Mouse (Mus musculus) midbrain, postnatal 0 days (tissue): ENCODE measurements at regions not wholly inside any gene's neighbourhood (a gene's known extent, or its start where the extent isn't known, plus 50 kb on each side); places are given as distances from the start of the nearest gene placed in this dataset.

Experiments
- ATAC-seq: fragments of 200-750 bp; cut with Nextera tagmentation; 2 replicates; pipeline ENCODE4 v1.8.0; 2017; ENCODE audit warnings: moderate number of reproducible peaks, mild to moderate bottlenecking, moderate TSS enrichment, moderate library complexity; ENCODE audit not compliant: low FRiP score
- DNase-seq: peaks from one replicate; pipeline ENCODE4 v3.0.0-alpha.2; 2015; ENCODE audit warnings: low spot score
- H3K27ac ChIP-seq: fragments of 300-500 bp; sonication (generic); 2 replicates; pipeline ENCODE4 v1.5.1; 2014; ENCODE audit warnings: low read depth, mild to moderate bottlenecking, low read length, mixed read lengths
- H3K27me3 ChIP-seq: fragments of 300-500 bp; sonication (generic); 2 replicates; pipeline ENCODE4 v1.6.1; 2014; ENCODE audit warnings: low read length, control low read depth, mixed read lengths; ENCODE audit not compliant: insufficient read depth
- H3K36me3 ChIP-seq: fragments of 300-500 bp; sonication (generic); 2 replicates; pipeline ENCODE4 v1.6.1; 2014; ENCODE audit warnings: low read length, control low read depth, mixed read lengths; ENCODE audit not compliant: insufficient read depth
- H3K4me1 ChIP-seq: fragments of 300-500 bp; sonication (generic); 2 replicates; pipeline ENCODE4 v1.6.1; 2014; ENCODE audit warnings: mild to moderate bottlenecking, control low read depth, antibody characterized with exemption, low read length, mixed read lengths; ENCODE audit not compliant: insufficient read depth
- H3K4me2 ChIP-seq: fragments of 300-500 bp; sonication (generic); 2 replicates; pipeline ENCODE4 v1.6.1; 2014; ENCODE audit warnings: low read depth, mild to moderate bottlenecking, low read length, mixed read lengths; ENCODE audit not compliant: poor library complexity, severe bottlenecking
- H3K4me3 ChIP-seq: fragments of 300-500 bp; sonication (generic); 2 replicates; pipeline ENCODE4 v1.5.1; 2014; ENCODE audit warnings: low read depth, mild to moderate bottlenecking, low read length, moderate library complexity
- H3K9ac ChIP-seq: fragments of 300-500 bp; sonication (generic); replicated peaks from 2 replicates; pipeline ENCODE4 v1.6.1; 2014; ENCODE audit warnings: mild to moderate bottlenecking, low read length, moderate library complexity, mixed read lengths; ENCODE audit not compliant: poor library complexity, severe bottlenecking
- H3K9me3 ChIP-seq: fragments of 300-500 bp; sonication (generic); 2 replicates; pipeline ENCODE4 v1.6.1; 2016; ENCODE audit warnings: low read length, control low read depth
- CTCF ChIP-seq: IDR thresholded peaks from 2 replicates; pipeline ENCODE4 v1.5.1; 2016; ENCODE audit warnings: antibody characterized with exemption, mild to moderate bottlenecking
- WGBS: fragments of 180-500 bp; shearing (Covaris S2); extraction: QIAGEN DNeasy Blood & Tissue Kit; methylation state at CpG from one replicate; pipeline ENCODE4 v1.1.7; 2014; 5-methylcytosine and 5-hydroxymethylcytosine counted together

- ATAC-seq (peak; percentile 59; the same call in 1 of the 2 replicates), DNase-seq (peak; percentile 32)
- Histone ChIP-seq H3K27ac (0 out of 2 replicates have a peak overlapping the region, but pooled peaks have one; percentile 7), H3K4me3 (no peak overlapping the region), H3K4me2 (peak overlapping the region; percentile 28), H3K9ac (no peak overlapping the region), H3K36me3 (no peaks in the 10 kb centered on the region), H3K4me1 (no peaks in the 10 kb centered on the region), H3K9me3 (no peaks in the 10 kb centered on the region), H3K27me3 (peaks cover 18% of the 10 kb centered on the region)
- 8% methylated on average over 22 of the region's 22 CpGs for WGBS
- no peak for TF ChIP-seq CTCF
These were observed 155.1 kb downstream of the Insig2 start for GRCm38 (mm10) chr1:121177136-121177907.

GRCm38 (mm10) chr1:121177908-121178311 lies 154.5 kb downstream of the Insig2 start:
- TF ChIP-seq CTCF, result no peak
- Histone ChIP-seq H3K36me3 (no peaks in the 10 kb centered on the region), H3K4me3 (no peak overlapping the region), H3K27me3 (peaks cover 18% of the 10 kb centered on the region), H3K9me3 (no peaks in the 10 kb centered on the region), H3K4me2 (peak overlapping the region; percentile 28), H3K27ac (0 out of 2 replicates have a peak overlapping the region, but pooled peaks have one; percentile 7), H3K4me1 (no peaks in the 10 kb centered on the region), H3K9ac (no peak overlapping the region)
- DNase-seq (no peak), ATAC-seq (0 out of 2 replicates have a peak, but pooled peaks have one; percentile 3)
- 2% methylated on average over 31 of the region's 31 CpGs for WGBS

- Histone ChIP-seq H3K4me2 (no peak overlapping the region), H3K4me1 (no peaks in the 10 kb centered on the region), H3K27ac (no peak overlapping the region), H3K27me3 (peaks cover 18% of the 10 kb centered on the region), H3K9me3 (no peaks in the 10 kb centered on the region), H3K4me3 (no peak overlapping the region), H3K9ac (no peak overlapping the region), H3K36me3 (no peaks in the 10 kb centered on the region)
- DNase-seq (no peak), ATAC-seq (no peak)
- TF ChIP-seq CTCF, result no peak
- WGBS, result 6% methylated on average over 17 of the region's 17 CpGs
These were observed 153.7 kb downstream of the Insig2 start for GRCm38 (mm10) chr1:121178611-121179245.

- Histone ChIP-seq H3K9ac (no peak overlapping the region), H3K9me3 (no peaks in the 10 kb centered on the region), H3K4me2 (peak overlapping the region; percentile 7; the same call in 1 of the 2 replicates), H3K4me1 (no peaks in the 10 kb centered on the region), H3K27me3 (peaks cover 10% of the 10 kb centered on the region), H3K27ac (no peak overlapping the region), H3K36me3 (no peaks in the 10 kb centered on the region), H3K4me3 (no peak overlapping the region)
- ATAC-seq, result peak; percentile 55; the same call in 1 of the 2 replicates
- 15% methylated on average over 20 of the region's 20 CpGs for WGBS
- peak; percentile 94 for DNase-seq
- peak; percentile 88 for TF ChIP-seq CTCF
These were observed 151.9 kb downstream of the Insig2 start for GRCm38 (mm10) chr1:121180273-121181030.

- Histone ChIP-seq H3K9me3 (no peaks in the 10 kb centered on the region), H3K4me3 (no peak overlapping the region), H3K9ac (no peak overlapping the region), H3K27ac (no peak overlapping the region), H3K36me3 (no peaks in the 10 kb centered on the region), H3K27me3 (no peaks in the 10 kb centered on the region), H3K4me2 (no peak overlapping the region), H3K4me1 (no peaks in the 10 kb centered on the region)
- DNase-seq (no peak), ATAC-seq (no peak)
- TF ChIP-seq CTCF, result no peak; the same call in 1 of the 2 replicates
- WGBS, result 53% methylated on average over 2 of the region's 2 CpGs
These were observed 143.5 kb downstream of the Insig2 start for GRCm38 (mm10) chr1:121188895-121189294.
